Mouse (Mus musculus) spleen, adult 18-20 months (tissue): ENCODE measurements around the gene Npb.
"Not testable (repeated sequence)": the region's sequence is repeated elsewhere in the genome, so short reads cannot be mapped to it uniquely, and the experiment has no call there.

Source experiments
- DNase-seq, 2 experiments: peaks; one replicate each; pipeline ENCODE4 v3.0.0; 2022; ENCODE audit warnings: mixed read lengths in 2 of 2

The Npb gene

GRCm38 (mm10) chr11:120608241-120609034 lies at the start of gene Npb:
Gene Npb (plus strand): TSS chr11:120608477.
- no peak for DNase-seq

- DNase-seq = not testable (repeated sequence)
Measured at GRCm38 (mm10) chr11:120558843-120559242, 49.4 kb upstream of the Npb start.

GRCm38 (mm10) chr11:120560952-120561728 lies 47.1 kb upstream of the Npb start:
- DNase-seq = no peak

- no peak for DNase-seq
Measured at GRCm38 (mm10) chr11:120562949-120563348, 45.3 kb upstream of the Npb start.

GRCm38 (mm10) chr11:120565114-120565513 lies 43.2 kb upstream of the Npb start:
- no peak for DNase-seq

- no peak for DNase-seq
Measured at GRCm38 (mm10) chr11:120568324-120568723, 40.0 kb upstream of the Npb start.

GRCm38 (mm10) chr11:120571122-120571521 lies 37.2 kb upstream of the Npb start:
- DNase-seq = no peak

- DNase-seq = no peak
Measured at GRCm38 (mm10) chr11:120571754-120572416, 36.4 kb upstream of the Npb start.

- DNase-seq = no peak
Measured at GRCm38 (mm10) chr11:120572417-120572751, 35.9 kb upstream of the Npb start.

- peak; percentile 99 for DNase-seq
Measured at GRCm38 (mm10) chr11:120572752-120573584, 35.3 kb upstream of the Npb start, which contains the start of gene P4hb. Gene P4hb (minus strand): TSS chr11:120573253.

GRCm38 (mm10) chr11:120573585-120574277 lies 34.5 kb upstream of the Npb start:
- no peak for DNase-seq

- DNase-seq = no peak
Measured at GRCm38 (mm10) chr11:120574278-120574600, 34.0 kb upstream of the Npb start.

- DNase-seq = no peak
Measured at GRCm38 (mm10) chr11:120575046-120575445, 33.2 kb upstream of the Npb start.

GRCm38 (mm10) chr11:120575940-120576339 lies 32.3 kb upstream of the Npb start:
- DNase-seq = no peak

GRCm38 (mm10) chr11:120576365-120576981 lies 31.8 kb upstream of the Npb start:
- no peak for DNase-seq

GRCm38 (mm10) chr11:120577211-120578023 lies 30.9 kb upstream of the Npb start:
- DNase-seq = no peak

GRCm38 (mm10) chr11:120578024-120578693 lies 30.1 kb upstream of the Npb start:
- no peak for DNase-seq

GRCm38 (mm10) chr11:120578694-120579243 lies 29.5 kb upstream of the Npb start:
- peak in 1 of 2 experiments; percentile 25 for DNase-seq

GRCm38 (mm10) chr11:120579316-120580107 lies 28.8 kb upstream of the Npb start:
- DNase-seq = peak; percentile 50 to 79
